Mouse (Mus musculus): ENCODE results near the gene Tbc1d25.

DNA sequence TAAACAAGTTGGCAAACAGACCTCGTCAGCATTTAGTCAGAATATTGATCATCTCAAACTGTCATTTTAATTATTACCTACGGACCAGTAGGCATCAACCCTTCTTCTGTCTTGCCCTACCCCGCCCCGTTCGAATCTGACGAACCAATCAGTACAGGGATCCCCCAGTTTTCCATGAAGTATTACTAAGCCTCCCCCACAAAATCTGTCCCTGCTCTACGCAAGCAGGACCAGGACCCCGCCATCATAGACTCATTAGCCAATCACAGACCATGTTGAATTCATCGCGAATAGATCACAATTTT lies 17.4 kb upstream of the Tbc1d25 start, which contains the start of gene Ebp:
- TF ChIP-seq CTCF (IDR thresholded peaks at IDR 0.05; ENCODE audit: extremely low read depth, insufficient read depth, insufficient read length, insufficient replicate concordance) = no peak
- TF ChIP-seq POLR2A (IDR thresholded peaks at IDR 0.05; ENCODE audit: low read depth, low read length) = no peak

Measured in spleen, adult 2 months (tissue).